ENCODE assay signal across 11 mouse cellular contexts in genomic region chr5:122698041-122698700, GRCm38 (mm10). TPM values are rescaled to one million over a fixed set of nuclear protein-coding genes. Genes with fewer than 3 reads are reported as not detected.
DNase-seq lines count a peak whose midpoint lies in the region; ATAC-seq and TF ChIP-seq lines count a peak whose summit lies in the region.
"Had no signal": no experiment of that assay in that cellular context is flagged by ENCODE, and none has a peak within 500 bp of the region (broad histone marks: within the 10 kb centered on the region; RNA-seq: fewer than 3 reads in every experiment).

No protein-coding gene starts in this region.

- WGBS in midbrain, postnatal 0 days: 91% methylated on average over 10 of the region's 10 CpGs

- H3K9me3 ChIP-seq in midbrain, postnatal 0 days (ENCODE audit: low read length): no peaks in the 10 kb centered on the region

- no peak overlapping the region for H3K27ac ChIP-seq in midbrain, postnatal 0 days (ENCODE audit: low read depth, low read length)

- TF ChIP-seq CTCF in midbrain, postnatal 0 days (IDR thresholded peaks at IDR 0.05): no peak

- H3K4me3 ChIP-seq in midbrain, postnatal 0 days (ENCODE audit: low read depth, low read length): no peak overlapping the region

- no peaks in the 10 kb centered on the region for H3K36me3 ChIP-seq in midbrain, postnatal 0 days (ENCODE audit: insufficient read depth, low read length)

- H3K4me1 ChIP-seq in midbrain, postnatal 0 days (ENCODE audit: insufficient read depth, low read length): no peaks in the 10 kb centered on the region

- no peaks in the 10 kb centered on the region for H3K27me3 ChIP-seq in midbrain, postnatal 0 days (ENCODE audit: insufficient read depth, low read length)

- no peak overlapping the region for H3K9ac ChIP-seq in midbrain, postnatal 0 days (replicated peaks; ENCODE audit: low read length, poor library complexity, severe bottlenecking)

- ATAC-seq in midbrain, postnatal 0 days (ENCODE audit: low FRiP score): no peak
- ATAC-seq: forebrain, embryonic 16.5 days had no signal

- H3K4me2 ChIP-seq in midbrain, postnatal 0 days (ENCODE audit: low read depth, low read length, poor library complexity, severe bottlenecking): no peak overlapping the region
- H3K4me2 ChIP-seq: midbrain, embryonic 11.5 days had no signal

- DNase-seq in gastrocnemius, adult 18-20 months (ENCODE audit: low spot score): peak; percentile 28
- DNase-seq in gastrocnemius, adult 8-10 months (ENCODE audit: low spot score in 2 of 2): no peak
- DNase-seq in CD4-positive helper T cell, adult 2 months (ENCODE audit: low read depth, low spot score): peak; percentile 54
- peak; percentile 70 for DNase-seq in induced T-regulatory cell, adult 2 months (ENCODE audit: low read depth)
- DNase-seq in naive thymus-derived CD4-positive, alpha-beta T cell, adult 2 months (ENCODE audit: low read depth): peak; percentile 73
- no peak for DNase-seq in midbrain, postnatal 0 days (ENCODE audit: low spot score)
- no peak for DNase-seq in spleen, adult 18-20 months
- DNase-seq in cerebellum, adult 9-10 months: no peak
- DNase-seq: kidney, adult 18-20 months had no signal

RNA-seq across cellular contexts. Expression of gene P2rx4, which starts 9.2 kb away (rescaled TPM):
- 1 to 10 TPM; 3.8 to 5.3 TPM for total RNA-seq in gastrocnemius, adult 18-20 months (2021)
- 1 to 10 TPM; 2.0 to 3.5 (median 2.9) TPM for total RNA-seq in gastrocnemius, adult 8-10 months (2022)
- 15.0 and 19.4 TPM in 2 replicates for total RNA-seq in midbrain, postnatal 0 days (2014; rRNA removed)
- polyA plus RNA-seq in midbrain, postnatal 0 days (2015; fragmentation: Nextera tagmentation; extraction: Ambion mirVana): 14.7 and 16.1 TPM in 2 replicates

RNA-seq across cellular contexts. Expression of gene P2rx7, which starts 54.5 kb away (rescaled TPM):
- total RNA-seq in gastrocnemius, adult 18-20 months (2021): 1 to 10 TPM; 1.3 to 1.5 TPM
- total RNA-seq in gastrocnemius, adult 8-10 months (2022): 1 to 10 TPM in 2 of 4 experiments, under 1 TPM in 2; 0.92 to 1.5 (median 1.1) TPM
- 6.3 and 7.3 TPM in 2 replicates for total RNA-seq in midbrain, postnatal 0 days (2014; rRNA removed)
- polyA plus RNA-seq in midbrain, postnatal 0 days (2015; fragmentation: Nextera tagmentation; extraction: Ambion mirVana): 3.6 and 4.6 TPM in 2 replicates

Comparison
In these comparisons a context has a peak if more than half of its experiments do, and no peak if none do; other contexts are left out.
1. DNase-seq: peak in gastrocnemius, adult 18-20 months (single experiment), CD4-positive helper T cell, adult 2 months (single experiment), induced T-regulatory cell, adult 2 months (single experiment) and naive thymus-derived CD4-positive, alpha-beta T cell, adult 2 months (single experiment); none in gastrocnemius, adult 8-10 months (0 of 2), midbrain, postnatal 0 days (single experiment), spleen, adult 18-20 months (0 of 2) and cerebellum, adult 9-10 months (single experiment).